Mouse (Mus musculus) monocyte, adult 2 months (primary cell): Measurements from ENCODE around the gene Krtap10-10.
"Not testable (repeated sequence)": the region's sequence is repeated elsewhere in the genome, so short reads cannot be mapped to it uniquely, and the experiment has no call there.

Experiments
- DNase-seq, 2 experiments: peaks; one replicate each; pipeline ENCODE4 v3.0.0; 2022; ENCODE audit warnings: low spot score in 2 of 2, low read depth in 1 of 2

Gene Krtap10-10

DNA sequence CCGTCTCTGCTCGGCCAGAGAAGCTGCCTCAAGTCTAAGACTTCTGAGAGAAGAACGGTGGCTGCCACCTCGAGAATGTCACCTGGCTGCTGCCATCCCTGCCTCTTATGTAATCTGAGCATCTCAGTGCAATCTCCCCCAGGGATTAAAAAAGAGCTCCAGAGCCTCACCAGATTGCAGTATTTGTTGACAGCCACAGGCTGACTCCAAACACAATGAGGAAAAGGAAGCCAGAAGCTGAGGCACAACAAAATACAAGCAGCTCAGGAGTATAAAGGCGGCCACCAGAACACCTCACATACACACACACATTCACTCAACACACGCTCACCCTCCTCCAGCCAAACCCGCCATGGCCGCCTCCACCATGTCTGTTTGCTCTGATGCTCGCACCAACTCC lies at the start of gene Krtap10-10:
Gene Krtap10-10 (plus strand): TSS at position 301 of the 400 bp plus-strand sequence.
- DNase-seq = no peak

DNA sequence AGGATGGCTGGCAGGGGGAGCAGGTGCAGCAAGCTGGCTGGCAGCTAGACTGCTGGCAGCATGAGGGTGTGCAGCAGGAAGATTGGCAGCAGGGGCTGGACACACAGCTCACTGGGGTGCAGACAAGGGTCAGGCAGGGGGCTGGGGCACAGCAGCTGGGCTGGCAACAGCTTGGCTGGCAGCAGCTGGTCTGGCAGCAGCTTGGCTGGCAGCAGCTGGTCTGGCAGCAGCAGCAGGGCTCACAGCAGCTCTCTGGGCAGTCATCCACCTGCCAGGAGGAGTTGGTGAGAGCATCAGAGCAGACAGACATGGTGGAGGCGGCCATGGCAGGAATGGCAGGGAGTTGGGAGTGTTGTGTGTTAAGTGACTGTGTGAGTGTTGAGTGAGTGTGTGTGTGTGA lies 47.9 kb upstream of the Krtap10-10 start, which contains the start of gene Gm7137:
Gene Gm7137 (minus strand): TSS at position 325 of the 400 bp plus-strand sequence.
- not testable (repeated sequence) for DNase-seq

DNA sequence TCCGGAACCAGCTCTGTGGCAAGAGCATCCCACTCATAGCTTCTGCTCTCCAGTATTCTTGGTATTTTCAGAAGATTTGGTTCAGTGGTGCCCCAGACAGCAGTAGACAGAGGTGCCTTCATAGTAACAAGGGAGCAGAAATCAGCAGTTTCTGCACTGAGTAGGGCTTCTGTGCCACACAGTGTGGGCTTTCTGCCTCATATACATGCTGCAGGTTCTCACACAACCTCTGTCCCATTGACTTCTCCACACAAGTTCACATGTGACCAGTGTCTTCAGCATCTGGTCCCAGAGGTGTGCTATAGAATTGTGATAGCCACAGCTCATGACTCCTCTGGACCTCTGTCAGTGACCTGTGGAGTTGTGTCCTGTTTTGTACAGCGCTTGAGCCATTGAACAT lies 47.1 kb upstream of the Krtap10-10 start:
- no peak for DNase-seq

DNA sequence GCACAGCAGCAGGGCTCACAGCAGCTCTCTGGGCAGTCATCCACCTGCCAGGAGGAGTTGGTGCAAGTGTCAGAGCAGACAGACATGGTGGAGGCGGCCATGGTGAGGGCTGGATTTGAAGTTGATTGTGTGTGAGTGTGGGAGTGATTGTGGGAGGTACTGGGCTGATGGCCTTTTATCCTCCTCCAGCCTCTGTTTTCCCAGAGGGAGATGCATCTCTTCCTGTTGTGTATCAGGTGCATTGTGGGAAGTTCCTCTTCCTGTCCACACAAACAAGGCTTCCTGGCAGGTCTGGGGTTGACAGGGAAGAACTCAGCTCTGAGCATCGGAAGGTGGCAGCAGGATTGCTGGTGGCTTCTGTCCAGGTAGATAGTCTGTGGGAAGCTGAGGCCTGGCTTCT lies 40.8 kb upstream of the Krtap10-10 start, which contains the start of gene Gm9639:
Gene Gm9639 (minus strand): TSS at position 101 of the 400 bp plus-strand sequence.
- DNase-seq = no peak

DNA sequence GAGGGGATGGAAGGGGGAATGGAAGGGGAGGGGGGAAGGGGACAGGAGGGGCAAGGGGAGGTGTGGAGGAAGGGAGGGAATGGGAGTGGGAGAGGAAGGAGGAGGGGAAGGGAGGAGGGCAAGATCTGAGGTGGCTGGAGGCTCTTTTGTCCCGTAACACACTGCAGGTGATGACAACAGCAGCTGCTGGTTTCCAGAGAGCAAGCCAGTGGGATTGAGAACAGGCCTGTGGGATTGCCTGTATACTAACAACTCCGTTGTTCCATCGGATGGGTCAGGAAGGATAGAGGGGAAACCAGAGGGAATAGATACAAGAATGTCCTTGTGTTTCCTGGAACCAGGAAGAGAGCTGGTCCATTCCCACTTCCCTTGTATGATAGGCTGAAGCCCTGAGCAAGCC lies 38.1 kb upstream of the Krtap10-10 start:
- no peak for DNase-seq

DNA sequence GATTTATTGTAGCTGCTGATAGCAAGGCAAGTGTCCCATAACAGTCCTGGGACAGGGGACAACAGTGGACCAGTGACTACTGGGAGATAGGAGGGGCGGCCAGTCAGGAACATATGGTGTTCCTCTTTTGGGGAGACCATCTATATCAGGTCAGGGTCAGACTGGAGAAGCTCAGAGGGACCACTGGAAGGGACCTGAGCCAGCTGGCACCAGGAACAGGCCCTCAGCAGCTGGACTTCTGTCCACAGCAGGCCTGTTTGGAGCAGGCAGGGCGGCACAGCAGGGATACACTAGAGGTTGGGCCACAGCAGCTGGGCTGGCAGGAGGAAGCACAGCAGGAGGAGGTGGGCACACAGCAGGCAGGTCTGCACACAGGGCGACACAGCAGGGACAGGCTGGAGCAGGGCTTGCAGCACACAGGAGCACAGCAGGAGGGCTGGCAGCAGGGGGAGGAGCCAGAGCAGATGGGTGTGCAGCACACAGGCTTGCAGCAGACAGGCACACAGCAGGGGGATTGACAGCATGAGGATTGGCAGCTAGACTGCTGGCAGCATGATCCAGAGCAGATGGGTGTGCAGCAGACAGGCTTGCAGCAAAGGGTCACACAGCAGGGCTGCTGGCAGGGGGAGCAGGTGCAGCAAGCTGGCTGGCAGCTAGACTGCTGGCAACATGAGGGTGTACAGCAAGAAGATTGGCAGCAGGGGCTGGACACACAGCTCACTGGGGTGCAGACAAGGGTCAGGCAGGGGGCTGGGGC lies 37.4 kb upstream of the Krtap10-10 start:
- DNase-seq = not testable (repeated sequence)

DNA sequence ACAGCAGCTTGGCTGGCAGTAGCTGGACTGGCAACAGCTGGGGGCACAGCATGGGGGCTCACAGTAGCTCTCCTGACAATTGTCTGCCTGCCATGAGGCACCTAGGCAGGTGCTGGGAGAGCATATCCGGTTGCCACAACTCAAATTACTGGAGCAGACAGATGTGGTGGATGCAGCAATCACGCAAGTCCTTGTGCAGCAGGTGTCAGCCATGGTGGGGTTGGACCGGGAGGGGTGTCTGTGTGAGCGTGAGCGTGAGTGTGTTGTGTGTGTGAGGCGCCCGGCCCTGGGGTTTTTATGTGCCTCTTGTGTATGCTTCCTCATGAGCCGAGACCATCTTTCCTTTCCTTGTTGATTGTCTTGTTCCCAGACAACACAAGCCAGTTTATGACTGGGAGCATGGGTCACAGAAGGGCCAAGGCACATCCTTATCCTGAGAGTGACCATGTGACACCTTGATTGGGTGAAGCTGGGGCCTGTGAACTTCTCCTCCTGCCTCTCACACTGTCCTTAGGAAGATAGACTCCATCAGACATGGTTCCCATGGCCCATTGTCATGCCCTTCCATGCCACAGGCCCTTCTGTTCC lies 36.7 kb upstream of the Krtap10-10 start, which contains the start of gene Gm19668:
Gene Gm19668 (minus strand): TSS at position 213 of the 588 bp plus-strand sequence.
- DNase-seq = no peak

DNA sequence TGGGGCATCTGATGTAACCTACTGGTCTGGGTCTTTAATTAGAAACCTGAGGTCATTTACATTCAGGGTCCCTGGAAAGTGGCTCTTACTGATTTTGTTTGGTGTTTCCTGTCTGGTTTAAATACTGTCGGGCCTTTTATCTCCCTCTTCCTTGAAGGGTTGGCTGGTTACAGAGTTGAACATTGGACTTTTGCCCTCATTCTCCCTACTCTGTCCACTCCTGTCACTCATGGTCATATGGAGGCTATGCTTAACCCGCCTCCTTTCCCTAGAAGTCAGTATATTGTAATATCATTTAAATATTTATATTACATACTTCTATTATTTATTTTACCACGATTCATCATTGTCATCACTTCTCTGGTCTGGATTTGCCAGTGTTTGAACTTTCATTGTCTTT lies 31.7 kb upstream of the Krtap10-10 start:
- DNase-seq = no peak

DNA sequence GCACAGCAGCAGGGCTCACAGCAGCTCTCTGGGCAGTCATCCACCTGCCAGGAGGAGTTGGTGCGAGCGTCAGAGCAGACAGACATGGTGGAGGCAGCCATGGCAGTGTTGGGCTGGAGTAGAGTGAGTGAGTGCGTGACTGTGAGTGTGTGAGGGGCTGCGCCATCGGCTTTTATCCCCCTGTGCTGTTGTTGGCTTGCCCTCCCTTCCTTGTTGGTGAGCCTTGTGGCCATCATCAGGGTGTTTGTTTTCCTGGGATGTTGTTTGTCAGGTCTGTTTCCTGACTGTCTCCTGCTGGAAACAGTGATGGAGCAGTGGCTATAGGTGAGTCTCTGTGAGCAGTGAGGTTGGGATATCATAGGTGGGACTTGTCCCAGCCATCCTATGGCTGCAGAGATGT lies 24.0 kb upstream of the Krtap10-10 start, which contains the start of gene Gm9507:
Gene Gm9507 (minus strand): TSS at position 101 of the 400 bp plus-strand sequence.
- DNase-seq = no peak

DNA sequence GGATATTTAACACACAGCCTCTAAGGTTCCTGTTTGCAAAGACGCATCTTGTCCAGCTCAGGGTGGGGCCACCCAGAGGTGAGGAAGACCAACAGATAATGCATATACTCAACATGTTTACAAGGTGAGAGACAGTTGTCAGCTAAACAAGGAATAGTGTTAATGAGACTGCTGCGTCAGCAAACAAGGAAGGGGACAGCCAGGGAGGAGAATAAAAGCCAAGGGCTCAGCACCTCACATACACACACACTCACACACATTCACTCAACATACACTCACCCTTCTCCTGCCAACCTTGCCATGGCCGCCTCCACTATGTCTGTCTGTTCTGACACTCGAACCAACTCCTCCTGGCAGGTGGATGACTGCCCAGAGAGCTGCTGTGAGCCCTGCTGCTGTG lies 21.4 kb upstream of the Krtap10-10 start, which contains the start of gene Gm2696:
Gene Gm2696 (plus strand): TSS at position 301 of the 400 bp plus-strand sequence.
- DNase-seq = no peak

DNA sequence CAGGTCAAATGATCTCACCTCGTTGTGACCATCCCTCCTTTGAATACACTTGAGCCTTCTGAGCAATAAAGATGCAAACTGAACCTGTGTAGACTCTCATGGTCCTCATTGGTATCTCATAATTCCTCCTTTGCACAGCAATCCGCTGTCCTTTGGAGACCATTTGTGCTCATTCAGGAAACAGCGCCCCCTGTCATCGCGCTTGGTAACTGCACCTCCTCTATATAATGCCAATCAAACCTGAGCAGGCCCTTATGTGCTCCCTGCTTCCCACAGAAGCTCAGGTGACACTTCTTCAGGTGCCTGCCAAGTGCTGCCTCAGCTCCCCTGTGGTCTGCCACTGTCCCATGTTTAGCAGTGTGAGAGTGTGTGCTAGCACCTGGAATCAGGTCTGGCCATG lies 20.2 kb upstream of the Krtap10-10 start:
- DNase-seq = no peak

DNA sequence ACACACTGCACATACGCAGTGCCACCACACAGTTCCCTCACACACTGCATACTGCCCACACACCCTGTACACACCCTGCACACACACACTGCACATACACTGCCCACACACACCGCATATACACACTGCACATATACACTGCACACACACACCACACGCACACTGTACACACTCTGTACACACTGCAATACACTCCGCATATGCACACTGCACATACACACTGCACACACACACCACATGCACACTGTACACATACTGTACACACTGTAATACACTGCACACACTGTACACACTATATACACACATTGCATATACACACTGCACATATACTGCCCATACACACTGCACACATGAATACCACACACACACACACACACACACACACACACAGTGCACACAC lies 17.2 kb upstream of the Krtap10-10 start:
- no peak for DNase-seq

DNA sequence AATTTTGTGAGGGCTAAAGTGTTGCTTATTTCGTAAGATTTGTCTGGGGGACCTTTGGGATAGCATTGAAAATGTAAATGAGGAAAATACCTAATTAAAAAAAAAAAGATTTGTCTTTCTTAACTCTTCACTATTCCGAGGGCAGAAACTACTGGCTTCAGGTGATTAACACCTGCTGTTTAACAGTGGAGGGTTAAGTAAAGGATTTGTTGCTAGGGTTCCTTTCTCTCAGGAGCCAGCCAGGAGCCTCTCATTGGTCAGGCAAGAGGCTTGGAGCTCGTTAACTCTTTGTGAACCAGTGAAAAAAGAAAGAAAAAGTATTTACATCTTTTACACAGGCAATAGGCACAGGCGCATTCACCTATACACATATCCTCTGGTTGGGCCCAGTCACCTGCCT lies 16.5 kb upstream of the Krtap10-10 start:
- DNase-seq = no peak

DNA sequence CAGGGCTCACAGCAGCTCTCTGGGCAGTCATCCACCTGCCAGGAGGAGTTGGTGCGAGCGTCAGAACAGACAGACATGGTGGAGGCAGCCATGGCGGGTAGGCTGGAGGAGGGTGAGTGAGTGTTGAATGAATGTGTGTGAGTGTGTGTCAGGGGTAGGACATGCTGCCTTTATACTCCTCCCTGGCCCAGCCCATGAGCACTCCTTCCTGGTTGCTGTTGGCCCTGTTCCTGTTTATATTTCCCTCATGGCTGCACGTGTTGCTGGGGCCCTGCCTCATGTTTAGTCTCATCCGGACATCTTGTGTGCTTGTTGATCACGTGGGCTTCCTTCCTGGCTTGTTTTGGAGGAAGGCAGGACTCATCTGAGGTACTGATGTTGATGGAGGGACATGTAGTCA lies 8.8 kb upstream of the Krtap10-10 start, which contains the start of gene Krtap10-4:
Gene Krtap10-4 (minus strand): TSS at position 145 of the 400 bp plus-strand sequence.
- no peak for DNase-seq

DNA sequence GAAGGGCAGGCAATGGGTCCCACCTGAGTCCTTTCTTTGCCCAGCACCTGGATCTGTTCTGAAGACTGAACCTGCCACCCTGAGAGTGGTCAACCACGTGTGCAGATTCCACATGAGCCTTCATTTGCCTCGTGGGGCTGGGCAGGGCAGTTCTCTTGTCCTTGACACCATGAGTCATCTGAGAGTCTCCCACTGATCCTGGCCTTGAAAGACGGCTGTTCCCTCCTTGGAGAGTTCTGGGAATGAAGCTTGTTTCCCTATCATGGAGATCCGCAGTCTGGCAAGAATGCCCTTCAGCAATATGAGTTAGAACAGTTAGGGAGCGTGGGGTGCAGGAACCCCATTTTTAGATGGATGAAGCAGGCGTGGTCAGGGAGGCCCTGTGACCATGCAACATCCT lies 3.3 kb downstream of the Krtap10-10 start:
- DNase-seq = no peak

DNA sequence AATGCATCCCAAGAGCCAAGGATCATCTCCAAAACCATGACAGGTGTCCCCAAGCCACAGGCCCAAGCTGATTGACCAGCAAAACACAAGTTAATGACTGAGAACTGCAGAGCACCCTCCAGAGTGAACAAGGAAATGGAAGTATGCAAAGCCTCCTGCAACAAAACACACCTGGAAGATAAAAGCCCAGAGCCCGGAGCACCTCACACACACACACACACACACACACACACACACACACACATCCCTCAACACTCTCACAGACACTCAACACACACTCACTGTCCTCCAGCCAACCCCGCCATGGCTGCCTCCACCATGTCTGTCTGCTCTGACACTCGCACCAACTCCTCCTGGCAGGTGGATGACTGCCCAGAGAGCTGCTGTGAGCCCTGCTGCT lies 10.8 kb downstream of the Krtap10-10 start, which contains the start of gene Gm36176:
Gene Gm36176 (plus strand): TSS at position 301 of the 400 bp plus-strand sequence.
- no peak for DNase-seq

DNA sequence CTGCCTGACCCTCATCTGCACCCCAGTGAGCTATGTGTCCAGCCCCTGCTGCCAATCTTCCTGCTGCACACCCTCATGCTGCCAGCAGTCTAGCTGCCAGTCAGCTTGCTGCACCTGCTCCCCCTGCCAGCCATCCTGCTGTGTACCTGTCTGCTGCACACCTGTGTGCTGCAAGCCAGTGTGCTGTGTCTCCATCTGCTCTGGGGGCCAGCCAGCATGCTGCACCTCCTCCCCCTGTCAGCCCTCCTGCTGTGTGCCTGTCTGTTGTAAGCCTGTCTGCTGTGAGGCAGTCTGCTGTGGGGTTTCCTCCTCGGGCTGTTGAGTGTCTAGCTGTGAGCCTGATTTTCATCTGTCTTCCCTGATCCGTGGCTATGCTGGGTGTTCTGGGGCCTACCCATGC lies 11.2 kb downstream of the Krtap10-10 start:
- DNase-seq = no peak

DNA sequence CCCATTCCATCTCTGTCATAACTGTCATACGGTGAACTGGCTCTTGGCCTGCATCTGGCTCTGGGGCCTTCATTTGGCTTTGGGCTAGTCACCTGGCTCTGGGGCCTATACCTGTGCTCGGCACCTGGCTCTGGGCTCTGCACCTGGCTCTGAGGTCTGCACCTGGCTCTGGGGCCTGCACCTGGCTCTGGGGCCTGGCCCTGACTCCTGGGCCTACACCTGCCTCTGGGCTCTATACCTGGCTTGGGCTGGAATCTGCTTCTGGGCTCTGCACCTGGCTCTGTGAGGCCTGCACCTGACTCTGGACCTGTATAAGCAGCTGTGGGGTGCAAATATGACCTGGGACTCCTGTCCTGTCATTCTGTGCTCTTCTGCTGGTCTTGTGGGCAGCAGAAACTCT lies 11.8 kb downstream of the Krtap10-10 start:
- DNase-seq = no peak

DNA sequence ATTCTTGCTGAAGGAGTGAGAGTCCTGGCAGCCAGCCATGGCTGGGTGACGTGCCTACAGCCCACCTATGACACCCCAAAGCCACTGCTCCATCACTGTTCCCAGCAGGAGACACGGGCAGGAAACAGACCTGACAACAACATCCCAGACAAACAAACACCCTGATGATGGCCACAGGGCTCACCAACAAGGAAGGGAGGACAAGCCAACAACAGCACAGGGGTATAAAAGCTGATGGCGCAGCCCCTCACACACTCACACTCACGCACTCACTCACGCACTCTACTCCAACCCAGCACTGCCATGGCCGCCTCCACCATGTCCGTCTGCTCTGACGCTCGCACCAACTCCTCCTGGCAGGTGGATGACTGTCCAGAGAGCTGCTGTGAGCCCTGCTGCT lies 16.8 kb downstream of the Krtap10-10 start, which contains the start of gene Gm10318:
Gene Gm10318 (plus strand): TSS at position 301 of the 400 bp plus-strand sequence.
- DNase-seq = no peak

DNA sequence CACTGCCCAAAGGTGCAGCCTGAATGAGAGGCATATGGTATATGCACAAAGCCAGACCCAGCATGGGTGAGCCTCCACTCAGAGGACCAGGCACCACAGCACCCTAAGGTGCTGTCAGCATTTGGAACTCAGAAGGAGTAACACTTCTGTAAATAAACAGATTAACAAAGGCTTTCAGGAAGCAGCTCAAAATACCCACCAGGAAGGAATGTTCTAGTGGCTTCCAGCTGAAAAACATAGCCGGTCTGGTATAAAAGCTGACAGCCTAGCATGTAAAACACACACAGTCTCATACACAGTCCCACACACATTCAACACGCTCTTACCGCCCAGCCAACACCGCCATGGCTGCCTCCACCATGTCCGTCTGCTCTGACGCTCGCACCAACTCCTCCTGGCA lies 25.9 kb downstream of the Krtap10-10 start, which contains the start of gene Gm3285:
Gene Gm3285 (plus strand): TSS at position 301 of the 400 bp plus-strand sequence.
- no peak for DNase-seq

DNA sequence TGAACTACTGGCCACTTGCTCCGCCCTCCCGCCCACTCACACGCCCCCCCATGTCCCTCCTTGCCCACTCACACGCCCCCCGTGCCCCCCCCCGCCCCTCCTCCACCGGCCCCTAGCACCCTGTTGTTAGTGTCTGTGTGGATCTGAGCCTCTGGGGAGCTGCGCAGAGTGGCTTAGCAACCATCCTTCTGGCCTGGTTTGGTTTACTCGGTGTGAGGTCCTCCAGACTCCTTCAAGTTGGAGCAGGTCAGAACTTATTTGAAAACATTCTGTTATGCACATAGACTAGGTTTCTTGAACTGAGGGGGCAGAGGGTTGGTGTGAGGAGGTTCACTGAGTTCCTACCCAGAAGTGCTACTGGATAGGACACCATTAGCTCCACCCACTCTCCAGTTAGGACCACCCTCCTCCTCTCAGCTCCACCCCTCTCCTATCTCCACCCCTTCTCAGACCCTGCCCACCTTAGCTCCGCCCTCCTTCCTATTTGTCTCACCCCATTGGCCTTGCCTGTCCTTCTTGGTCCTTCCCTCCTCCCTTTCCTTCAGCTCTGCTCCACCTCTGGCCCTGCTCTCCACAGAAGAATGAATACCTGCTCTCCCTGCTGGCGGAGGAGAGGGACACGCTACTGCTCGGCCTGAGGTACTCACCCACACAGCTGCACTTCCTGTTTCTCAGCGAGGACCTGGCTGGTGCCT lies 28.5 kb downstream of the Krtap10-10 start:
- DNase-seq = no peak
